Mouse (Mus musculus) ovary, adult 2 months (tissue): ENCODE data around the gene Rnf38. TPM values are rescaled to one million over a fixed set of nuclear protein-coding genes. Genes with fewer than 3 reads are reported as not detected.

Source experiments
- polyA plus RNA-seq: library from polyadenylated mRNA; depleted of rRNA; stranded (reverse); fragments of >200 nt; gene quantifications from 2 replicates; pipeline ENCODE4 v1.2.3, GENCODE M21; 2012; rRNA removed

The Rnf38 gene
- polyA plus RNA-seq = 237 and 276 TPM in 2 replicates

GRCm38 (mm10) chr4:44233713-44234003, at the start of gene Rnf38:
TSS of gene Rnf38 (minus strand) at chr4:44233789.

DNA sequence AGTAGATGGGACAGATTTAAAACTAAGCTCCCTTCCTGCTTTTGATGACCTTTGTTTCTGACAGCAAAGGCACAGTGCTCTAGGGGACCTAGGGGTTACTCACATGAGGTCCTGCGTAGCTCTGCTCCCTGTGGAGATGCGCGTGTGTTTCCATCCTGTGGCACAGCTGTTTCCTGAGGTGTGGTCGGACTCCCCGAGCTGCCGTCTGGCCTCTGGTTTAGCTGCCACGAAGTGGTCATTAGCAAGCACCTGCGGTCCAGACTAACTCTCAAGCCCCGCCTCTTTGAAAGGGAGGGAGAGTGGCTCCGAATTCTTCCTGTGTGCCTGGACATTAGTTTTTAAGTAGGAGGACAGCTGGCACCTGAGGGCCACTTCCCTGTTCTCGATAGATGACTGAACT, 149.6 kb downstream of the Rnf38 start, which contains the start of gene Gne:
Gne (minus strand) TSS at position 233 of the 400 bp plus-strand sequence.

Other genes with a start within 250 kb of the Rnf38 start
- 254 and 292 TPM in 2 replicates for gene Clta, start 229.3 kb downstream of the Rnf38 start, polyA plus RNA-seq
- gene Gne, start 149.6 kb downstream of the Rnf38 start, polyA plus RNA-seq = 15.3 and 19.0 TPM in 2 replicates
- 1.6 and 2.7 TPM in 2 replicates for gene Melk, start 67.1 kb upstream of the Rnf38 start, polyA plus RNA-seq